Mouse (Mus musculus) right cerebral cortex, adult 18-20 months (tissue): ENCODE measurements around the gene Katna1.
"Not testable (repeated sequence)": the region's sequence is repeated elsewhere in the genome, so short reads cannot be mapped to it uniquely, and the experiment has no call there.

Experiments used
- DNase-seq: peaks from one replicate; pipeline ENCODE4 v3.0.0; 2022; ENCODE audit warnings: mixed read lengths

The Katna1 gene

GRCm38 (mm10) chr10:7725751-7726500, at the start of gene Katna1:
TSS of gene Katna1 (plus strand) at chr10:7726000.
- peak; percentile 94 for DNase-seq

GRCm38 (mm10) chr10:7680731-7681301, 45.0 kb upstream of the Katna1 start, which contains the start of the genes Pcmt1 and Lats1:
TSS of gene Pcmt1 (minus strand) at chr10:7681136.
TSS of gene Lats1 (plus strand) at chr10:7681214.
- DNase-seq, result peak; percentile 88

GRCm38 (mm10) chr10:7681343-7682025, 44.3 kb upstream of the Katna1 start:
- peak; percentile 48 for DNase-seq

- no peak for DNase-seq
These were observed 43.6 kb upstream of the Katna1 start for GRCm38 (mm10) chr10:7682249-7682648.

GRCm38 (mm10) chr10:7686902-7687301, 38.9 kb upstream of the Katna1 start:
- no peak for DNase-seq

- no peak for DNase-seq
These were observed 30.5 kb upstream of the Katna1 start for GRCm38 (mm10) chr10:7695286-7695685.

GRCm38 (mm10) chr10:7700120-7700519, 25.7 kb upstream of the Katna1 start:
- no peak for DNase-seq

GRCm38 (mm10) chr10:7702586-7702985, 23.2 kb upstream of the Katna1 start:
- DNase-seq, result no peak

- no peak for DNase-seq
These were observed 15.7 kb upstream of the Katna1 start for GRCm38 (mm10) chr10:7710121-7710520.

- no peak for DNase-seq
These were observed 13.3 kb upstream of the Katna1 start for GRCm38 (mm10) chr10:7712506-7712905.

GRCm38 (mm10) chr10:7715056-7715455, 10.7 kb upstream of the Katna1 start:
- DNase-seq, result no peak

GRCm38 (mm10) chr10:7726501-7726812, 657 bp downstream of the Katna1 start:
- DNase-seq, result no peak

- DNase-seq, result no peak
These were observed 1.2 kb downstream of the Katna1 start for GRCm38 (mm10) chr10:7727011-7727410.

- DNase-seq, result no peak
These were observed 5.8 kb downstream of the Katna1 start for GRCm38 (mm10) chr10:7731582-7731981.

- no peak for DNase-seq
These were observed 11.3 kb downstream of the Katna1 start for GRCm38 (mm10) chr10:7737122-7737521.

- DNase-seq, result no peak
These were observed 12.1 kb downstream of the Katna1 start for GRCm38 (mm10) chr10:7737914-7738313.

- DNase-seq, result not testable (repeated sequence)
These were observed 19.7 kb downstream of the Katna1 start for GRCm38 (mm10) chr10:7745528-7745927.

- no peak for DNase-seq
These were observed 23.0 kb downstream of the Katna1 start for GRCm38 (mm10) chr10:7748752-7749151.

- no peak for DNase-seq
These were observed 31.7 kb downstream of the Katna1 start for GRCm38 (mm10) chr10:7757544-7757943.

- no peak for DNase-seq
These were observed 46.5 kb downstream of the Katna1 start for GRCm38 (mm10) chr10:7772346-7772745.

- DNase-seq, result no peak
These were observed 47.0 kb downstream of the Katna1 start for GRCm38 (mm10) chr10:7772769-7773168.

GRCm38 (mm10) chr10:7775421-7775820, 49.6 kb downstream of the Katna1 start:
- no peak for DNase-seq

GRCm38 (mm10) chr10:7778361-7778760, 52.6 kb downstream of the Katna1 start:
- DNase-seq, result no peak

- no peak for DNase-seq
These were observed 54.0 kb downstream of the Katna1 start for GRCm38 (mm10) chr10:7779751-7780237.
